Mouse (Mus musculus): Measurements from ENCODE around the gene Zdhhc8. TPM values are rescaled to one million over a fixed set of nuclear protein-coding genes. Genes with fewer than 3 reads are reported as not detected.

Zdhhc8 gene
- polyA plus RNA-seq, 1 experiment from 2014 or later, result 17.3 TPM

DNA sequence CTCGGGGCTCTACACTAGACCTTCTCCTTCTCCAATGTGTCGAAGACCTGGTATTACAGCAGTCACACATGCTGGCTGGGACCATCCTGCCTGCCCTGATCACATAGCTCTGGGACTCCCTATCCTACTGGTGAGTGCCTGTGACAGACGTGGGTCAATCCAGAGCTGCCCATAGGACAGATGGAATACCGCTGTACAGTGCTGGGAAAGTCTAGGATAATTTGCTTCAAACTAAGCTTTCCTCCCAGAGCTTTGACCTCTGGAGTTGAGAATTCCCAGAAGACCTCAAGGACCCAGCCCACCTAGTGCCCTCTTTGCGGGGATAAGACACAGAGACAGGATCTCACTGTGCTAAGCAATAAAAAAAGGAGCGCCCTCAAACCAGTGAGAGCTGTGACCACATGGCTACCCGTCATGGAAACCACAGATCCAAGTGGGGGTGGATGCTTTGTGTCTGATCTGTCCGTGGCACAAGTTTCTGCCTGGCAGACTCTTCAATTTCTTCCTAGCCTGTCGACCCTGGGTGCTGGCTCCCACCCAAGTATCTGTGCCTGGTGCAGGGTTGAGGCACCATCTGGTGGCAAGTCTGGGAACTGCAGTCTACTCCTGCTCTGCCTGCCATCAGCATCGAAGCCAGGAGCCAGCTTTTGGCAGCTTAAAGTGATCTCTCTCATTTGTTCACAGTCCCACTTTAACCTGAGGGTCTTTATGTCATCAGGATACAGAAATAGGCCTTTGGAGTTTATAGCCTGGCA is 23.3 kb downstream of the Zdhhc8 start:
- no peak overlapping the region for H3K27ac ChIP-seq (ENCODE audit: low read depth, low read length)
- ATAC-seq (replicated peaks; ENCODE audit: insufficient number of reproducible peaks, low FRiP score, low TSS enrichment), result no peak; the same call in 1 of the 2 replicates
- no peak overlapping the region for H3K4me2 ChIP-seq
- peaks cover 8% of the 10 kb centered on the region; the same call in 1 of the 2 replicates for H3K27me3 ChIP-seq (ENCODE audit: control insufficient read depth, insufficient read depth, low read length)
- no peak overlapping the region for H3K9ac ChIP-seq (ENCODE audit: low read depth, low read length)
- no peaks in the 10 kb centered on the region for H3K36me3 ChIP-seq (ENCODE audit: control insufficient read depth, insufficient read depth, low read length)
- peaks cover 8% of the 10 kb centered on the region; the same call in 1 of the 2 replicates for H3K4me1 ChIP-seq (ENCODE audit: control insufficient read depth, insufficient read depth, low read length)
- H3K9me3 ChIP-seq (replicated peaks; ENCODE audit: control insufficient read depth, low read length), result no peaks in the 10 kb centered on the region
- WGBS (ENCODE audit: insufficient replicate concordance), result 45% methylated on average over 10 of the region's 10 CpGs
- no peak overlapping the region for H3K4me3 ChIP-seq (ENCODE audit: low read depth, low read length)

DNA sequence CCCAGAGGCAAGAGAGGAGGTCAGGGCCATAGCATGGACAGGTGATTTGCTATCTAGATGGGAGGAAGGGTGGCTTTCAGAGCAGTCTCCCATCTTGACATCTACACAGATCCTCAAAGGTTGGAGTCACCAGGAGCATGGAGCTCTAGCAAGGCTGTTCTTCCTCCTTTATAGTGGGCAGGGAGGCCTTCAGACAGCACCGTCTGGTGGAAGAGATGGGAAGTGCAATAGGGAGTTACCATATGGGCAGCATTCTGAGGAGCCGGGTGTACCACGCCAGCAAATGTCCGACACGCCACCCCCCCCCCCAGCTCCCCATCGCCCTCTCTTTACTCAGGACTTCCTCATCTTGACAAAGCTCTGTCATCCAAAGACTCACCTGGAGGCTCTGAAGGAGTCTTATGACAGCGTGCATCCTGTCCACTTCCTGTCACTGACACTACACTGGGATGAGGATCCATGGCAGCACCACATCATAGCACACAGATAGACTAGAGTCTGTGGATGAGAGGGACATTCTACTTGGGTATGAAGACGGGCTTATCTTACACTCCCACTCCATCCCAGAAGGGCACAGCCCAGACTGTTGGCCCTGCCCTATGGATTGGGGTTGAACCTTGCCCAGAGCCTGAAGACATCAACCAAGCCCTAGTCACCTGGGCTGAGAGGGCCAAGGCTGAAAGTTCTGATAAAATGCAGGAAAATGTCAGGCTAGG is 24.1 kb downstream of the Zdhhc8 start:
- WGBS (ENCODE audit: insufficient replicate concordance), result 33% methylated on average over 8 of the region's 8 CpGs
- Histone ChIP-seq H3K4me2 (no peak overlapping the region), H3K27ac (ENCODE audit: low read depth, low read length) (no peak overlapping the region)

DNA sequence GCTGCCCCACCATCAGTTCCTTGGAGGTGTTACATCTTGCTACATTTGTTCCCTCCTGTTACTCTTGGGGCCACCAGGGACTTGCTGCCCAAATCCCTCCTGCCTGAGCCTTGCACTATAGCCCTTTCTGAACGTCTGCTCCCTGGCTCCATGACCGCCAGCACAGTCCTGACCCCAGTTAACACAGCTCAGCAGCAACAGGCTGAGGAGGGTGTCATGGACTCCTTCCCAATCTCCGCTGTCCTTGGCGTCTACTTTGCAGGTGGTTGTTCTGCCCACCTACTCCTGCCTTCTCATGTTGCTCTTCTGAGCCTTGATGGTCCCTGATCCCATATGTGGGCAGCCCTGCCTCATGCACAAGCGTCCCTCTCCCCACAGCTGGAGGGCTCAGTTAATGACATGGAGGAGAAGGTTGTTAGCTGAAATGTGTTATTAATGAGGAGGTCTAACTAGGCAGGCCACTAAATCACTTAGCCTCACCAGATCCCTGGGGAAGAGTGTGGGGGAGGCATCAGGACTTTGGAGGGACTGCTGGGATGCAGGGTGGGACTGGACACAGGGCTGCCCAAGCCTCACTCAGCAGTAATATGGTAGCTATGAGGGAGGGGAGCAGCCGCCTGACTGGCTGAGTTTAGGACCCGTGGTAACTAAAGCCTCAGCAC is 31.4 kb downstream of the Zdhhc8 start:
- H3K27ac ChIP-seq (ENCODE audit: low read depth, low read length), result no peak overlapping the region
- peaks cover 3% of the 10 kb centered on the region; the same call in 1 of the 2 replicates for H3K4me1 ChIP-seq (ENCODE audit: control insufficient read depth, insufficient read depth, low read length)
- 67% methylated on average over 7 of the region's 7 CpGs for WGBS (ENCODE audit: insufficient replicate concordance)
- H3K9me3 ChIP-seq (replicated peaks; ENCODE audit: control insufficient read depth, low read length), result no peaks in the 10 kb centered on the region
- no peaks in the 10 kb centered on the region for H3K36me3 ChIP-seq (ENCODE audit: control insufficient read depth, insufficient read depth, low read length)
- H3K27me3 ChIP-seq (ENCODE audit: control insufficient read depth, insufficient read depth, low read length), result 0 out of 2 replicates have a peak, but pooled peaks cover 3% of the 10 kb centered on the region
- no peak for ATAC-seq (replicated peaks; ENCODE audit: insufficient number of reproducible peaks, low FRiP score, low TSS enrichment)
- H3K9ac ChIP-seq (ENCODE audit: low read depth, low read length), result no peak overlapping the region
- no peak overlapping the region for H3K4me3 ChIP-seq (ENCODE audit: low read depth, low read length)
- H3K4me2 ChIP-seq, result no peak overlapping the region

More for the DNA sequence above, 24.1 kb downstream of the Zdhhc8 start:
- H3K9ac ChIP-seq (ENCODE audit: low read depth, low read length), result 0 out of 2 replicates have a peak overlapping the region, but pooled peaks have one; percentile 34
- H3K4me1 ChIP-seq (ENCODE audit: control insufficient read depth, insufficient read depth, low read length), result peaks cover 8% of the 10 kb centered on the region; the same call in 1 of the 2 replicates
- no peak; the same call in 1 of the 2 replicates for ATAC-seq (replicated peaks; ENCODE audit: insufficient number of reproducible peaks, low FRiP score, low TSS enrichment)
- H3K4me3 ChIP-seq (ENCODE audit: low read depth, low read length), result no peak overlapping the region
- no peaks in the 10 kb centered on the region for H3K36me3 ChIP-seq (ENCODE audit: control insufficient read depth, insufficient read depth, low read length)
- peaks cover 8% of the 10 kb centered on the region; the same call in 1 of the 2 replicates for H3K27me3 ChIP-seq (ENCODE audit: control insufficient read depth, insufficient read depth, low read length)
- H3K9me3 ChIP-seq (replicated peaks; ENCODE audit: control insufficient read depth, low read length), result no peaks in the 10 kb centered on the region

DNA sequence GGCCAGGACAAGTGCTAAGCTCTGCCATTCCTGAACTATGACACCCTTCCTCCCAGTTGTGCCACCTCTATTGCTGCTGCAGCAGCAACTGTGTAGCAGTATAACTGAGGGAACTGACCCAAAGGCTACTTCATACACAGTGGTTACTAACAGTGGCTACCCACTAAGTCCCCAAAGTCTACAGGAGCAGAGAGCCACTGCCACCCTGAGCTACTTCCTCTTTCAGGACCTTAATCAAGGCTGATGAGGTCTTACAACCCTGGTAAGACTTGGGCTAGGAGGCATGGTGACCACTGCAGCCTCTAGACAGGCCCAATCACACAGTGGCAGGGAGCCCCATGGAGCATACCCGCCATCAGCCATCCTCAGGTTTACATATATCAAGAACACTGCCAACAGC is 32.9 kb downstream of the Zdhhc8 start:
- no peak overlapping the region for H3K4me3 ChIP-seq (ENCODE audit: low read depth, low read length)
- peaks cover 3% of the 10 kb centered on the region; the same call in 1 of the 2 replicates for H3K4me1 ChIP-seq (ENCODE audit: control insufficient read depth, insufficient read depth, low read length)
- 86% methylated on average over 1 of the region's 1 CpGs for WGBS (ENCODE audit: insufficient replicate concordance)
- no peaks in the 10 kb centered on the region for H3K9me3 ChIP-seq (replicated peaks; ENCODE audit: control insufficient read depth, low read length)
- no peak overlapping the region for H3K9ac ChIP-seq (ENCODE audit: low read depth, low read length)
- no peak overlapping the region for H3K4me2 ChIP-seq
- ATAC-seq (replicated peaks; ENCODE audit: insufficient number of reproducible peaks, low FRiP score, low TSS enrichment), result no peak
- H3K36me3 ChIP-seq (ENCODE audit: control insufficient read depth, insufficient read depth, low read length), result no peaks in the 10 kb centered on the region
- H3K27ac ChIP-seq (ENCODE audit: low read depth, low read length), result no peak overlapping the region
- H3K27me3 ChIP-seq (ENCODE audit: control insufficient read depth, insufficient read depth, low read length), result 0 out of 2 replicates have a peak, but pooled peaks cover 3% of the 10 kb centered on the region

DNA sequence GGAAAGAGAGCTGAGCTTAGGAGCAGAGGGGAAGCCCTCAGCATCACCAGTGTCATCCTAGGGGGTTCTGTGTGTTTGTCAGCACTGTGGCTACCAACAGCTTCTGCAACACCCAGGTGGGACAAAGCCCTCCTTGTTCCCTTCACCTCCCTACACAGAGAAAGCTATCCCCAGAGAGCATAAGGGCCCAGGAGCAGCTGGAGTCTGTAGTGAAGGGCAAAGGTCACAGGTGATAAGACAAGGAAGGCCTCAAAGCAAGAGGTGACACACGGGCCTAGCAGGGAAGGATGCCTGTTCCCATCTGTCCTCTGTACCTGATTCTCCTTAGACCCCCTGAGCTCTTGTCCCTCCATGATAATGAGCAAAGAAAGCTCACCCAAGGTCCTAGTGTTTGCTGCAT is 33.3 kb downstream of the Zdhhc8 start:
- Histone ChIP-seq H3K4me2 (no peak overlapping the region), H3K27ac (ENCODE audit: low read depth, low read length) (no peak overlapping the region), H3K4me3 (ENCODE audit: low read depth, low read length) (no peak overlapping the region), H3K36me3 (ENCODE audit: control insufficient read depth, insufficient read depth, low read length) (no peaks in the 10 kb centered on the region), H3K4me1 (ENCODE audit: control insufficient read depth, insufficient read depth, low read length) (peaks cover 3% of the 10 kb centered on the region; the same call in 1 of the 2 replicates), H3K9me3 (replicated peaks; ENCODE audit: control insufficient read depth, low read length) (no peaks in the 10 kb centered on the region), H3K9ac (ENCODE audit: low read depth, low read length) (no peak overlapping the region), H3K27me3 (ENCODE audit: control insufficient read depth, insufficient read depth, low read length) (0 out of 2 replicates have a peak, but pooled peaks cover 3% of the 10 kb centered on the region)
- no peak for ATAC-seq (replicated peaks; ENCODE audit: insufficient number of reproducible peaks, low FRiP score, low TSS enrichment)
- WGBS (ENCODE audit: insufficient replicate concordance), result 33% methylated on average over 1 of the region's 1 CpGs

DNA sequence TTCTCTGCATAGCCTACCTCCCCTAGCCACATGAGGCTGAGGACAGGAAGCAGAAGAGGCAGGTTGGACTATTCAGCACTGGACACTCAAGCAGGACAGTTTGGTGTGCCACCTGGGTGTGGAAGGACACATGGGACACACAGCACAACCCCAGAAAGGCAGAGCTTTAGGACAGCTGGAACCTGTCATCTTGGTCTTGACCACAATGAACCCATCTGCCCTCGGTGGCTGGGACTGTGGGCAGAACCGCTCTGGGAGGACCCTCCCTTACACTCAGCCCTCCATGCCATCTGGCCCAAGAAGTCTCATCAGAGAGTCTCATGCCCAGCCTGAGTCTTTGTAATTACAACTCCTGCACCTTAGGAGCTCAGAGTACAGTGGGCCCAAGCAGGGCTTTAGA is 34.9 kb downstream of the Zdhhc8 start:
- 63% methylated on average over 2 of the region's 2 CpGs for WGBS (ENCODE audit: insufficient replicate concordance)
- H3K4me2 ChIP-seq, result no peak overlapping the region
- no peak overlapping the region for H3K9ac ChIP-seq (ENCODE audit: low read depth, low read length)
- ATAC-seq (replicated peaks; ENCODE audit: insufficient number of reproducible peaks, low FRiP score, low TSS enrichment), result no peak
- no peaks in the 10 kb centered on the region for H3K36me3 ChIP-seq (ENCODE audit: control insufficient read depth, insufficient read depth, low read length)
- peaks cover 3% of the 10 kb centered on the region; the same call in 1 of the 2 replicates for H3K4me1 ChIP-seq (ENCODE audit: control insufficient read depth, insufficient read depth, low read length)
- no peak overlapping the region for H3K27ac ChIP-seq (ENCODE audit: low read depth, low read length)
- H3K9me3 ChIP-seq (replicated peaks; ENCODE audit: control insufficient read depth, low read length), result no peaks in the 10 kb centered on the region
- 0 out of 2 replicates have a peak, but pooled peaks cover 3% of the 10 kb centered on the region for H3K27me3 ChIP-seq (ENCODE audit: control insufficient read depth, insufficient read depth, low read length)
- H3K4me3 ChIP-seq (ENCODE audit: low read depth, low read length), result no peak overlapping the region

DNA sequence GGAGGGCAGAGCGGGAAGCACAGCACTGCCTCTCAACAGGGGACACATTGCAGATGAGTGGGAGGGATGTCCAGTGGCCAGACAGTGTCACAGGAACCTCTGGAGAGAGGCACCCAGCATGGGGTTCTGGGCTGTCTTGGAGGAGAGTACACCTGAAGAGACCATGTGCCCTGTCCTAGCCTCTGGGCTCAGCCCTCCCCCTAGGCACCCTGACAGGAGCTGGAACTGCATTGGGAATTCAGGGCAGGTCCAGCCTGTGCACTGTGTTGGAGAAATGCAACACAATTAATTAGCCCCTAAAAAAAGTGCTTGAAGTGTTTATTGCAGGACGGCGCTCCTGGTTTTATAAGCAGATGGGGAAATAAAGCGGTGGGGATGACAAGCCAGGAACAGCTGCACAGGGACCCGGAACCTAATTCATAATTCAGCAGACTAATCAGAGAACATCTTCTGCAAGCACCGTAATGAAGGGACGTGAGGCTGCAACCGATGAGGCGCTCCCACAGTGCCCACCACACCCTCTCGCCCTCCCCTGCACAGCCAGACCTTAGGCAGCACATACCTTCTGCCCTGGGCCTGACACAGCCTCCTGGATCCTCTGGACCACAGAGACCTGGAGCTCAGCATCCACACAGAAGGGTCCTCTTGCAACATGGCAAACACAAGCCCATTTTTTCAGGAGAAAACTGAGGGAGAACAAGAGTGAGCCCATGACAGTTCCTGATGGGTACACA is 36.4 kb downstream of the Zdhhc8 start:
- Histone ChIP-seq H3K27me3 (ENCODE audit: control insufficient read depth, insufficient read depth, low read length) (0 out of 2 replicates have a peak, but pooled peaks cover 3% of the 10 kb centered on the region), H3K4me3 (ENCODE audit: low read depth, low read length) (no peak overlapping the region), H3K36me3 (ENCODE audit: control insufficient read depth, insufficient read depth, low read length) (no peaks in the 10 kb centered on the region), H3K9me3 (replicated peaks; ENCODE audit: control insufficient read depth, low read length) (no peaks in the 10 kb centered on the region), H3K4me1 (ENCODE audit: control insufficient read depth, insufficient read depth, low read length) (peaks cover 6% of the 10 kb centered on the region), H3K4me2 (no peak overlapping the region), H3K9ac (ENCODE audit: low read depth, low read length) (no peak overlapping the region), H3K27ac (ENCODE audit: low read depth, low read length) (no peak overlapping the region)
- no peak for ATAC-seq (replicated peaks; ENCODE audit: insufficient number of reproducible peaks, low FRiP score, low TSS enrichment)
- WGBS (ENCODE audit: insufficient replicate concordance), result 80% methylated on average over 10 of the region's 10 CpGs

DNA sequence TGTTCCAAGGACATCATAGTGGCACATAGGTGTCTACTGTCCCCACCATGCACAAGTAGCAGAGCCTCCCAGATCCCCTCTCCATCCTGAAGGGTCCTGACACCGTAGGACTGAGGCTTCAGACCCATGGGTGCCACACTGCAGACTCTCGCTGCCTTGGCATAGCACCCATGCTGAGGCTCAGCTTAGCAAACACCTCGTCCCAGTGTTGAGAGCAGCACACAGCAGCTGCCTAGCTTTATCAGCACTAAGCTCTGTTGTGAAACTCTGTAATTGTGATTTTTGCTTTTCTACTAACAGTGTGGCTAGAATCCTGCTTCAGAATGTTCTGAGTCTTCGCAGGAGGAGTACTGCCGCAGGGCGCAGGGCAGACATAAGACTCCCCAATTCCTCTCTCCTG is 37.1 kb downstream of the Zdhhc8 start:
- Histone ChIP-seq H3K9me3 (replicated peaks; ENCODE audit: control insufficient read depth, low read length) (no peaks in the 10 kb centered on the region), H3K27ac (ENCODE audit: low read depth, low read length) (no peak overlapping the region), H3K4me3 (ENCODE audit: low read depth, low read length) (no peak overlapping the region), H3K36me3 (ENCODE audit: control insufficient read depth, insufficient read depth, low read length) (no peaks in the 10 kb centered on the region), H3K4me1 (ENCODE audit: control insufficient read depth, insufficient read depth, low read length) (peaks cover 6% of the 10 kb centered on the region), H3K27me3 (ENCODE audit: control insufficient read depth, insufficient read depth, low read length) (0 out of 2 replicates have a peak, but pooled peaks cover 3% of the 10 kb centered on the region), H3K4me2 (no peak overlapping the region), H3K9ac (ENCODE audit: low read depth, low read length) (no peak overlapping the region)
- 75% methylated on average over 6 of the region's 6 CpGs for WGBS (ENCODE audit: insufficient replicate concordance)
- ATAC-seq (replicated peaks; ENCODE audit: insufficient number of reproducible peaks, low FRiP score, low TSS enrichment), result no peak

All from heart, embryonic 11.5 days (tissue).